Mouse (Mus musculus): ENCODE measurements around the gene Dync1i1. TPM values are rescaled to one million over a fixed set of nuclear protein-coding genes. Genes with fewer than 3 reads are reported as not detected.
"Not testable (repeated sequence)": the region's sequence is repeated elsewhere in the genome, so short reads cannot be mapped to it uniquely, and the experiment has no call there.

The Dync1i1 gene
- polyA plus RNA-seq (2015; fragmentation: Nextera tagmentation; extraction: Ambion mirVana) = 9.6 and 11.2 TPM in 2 replicates

- Histone ChIP-seq H3K27me3 (peaks cover 11% of the 10 kb centered on the region), H3K4me3 (replicated peaks) (peak within 1 kb of the TSS; percentile 46), H3K9ac (peak within 1 kb of the TSS; percentile 26; the same call in 1 of the 2 replicates), H3K27ac (replicated peaks) (no peak within 1 kb of the TSS), H3K4me2 (replicated peaks) (peak within 1 kb of the TSS; percentile 83), H3K9me3 (replicated peaks) (no peaks in the 10 kb centered on the region), H3K36me3 (no peaks in the 10 kb centered on the region), H3K4me1 (peaks cover 15% of the 10 kb centered on the region)
- WGBS = under 1% methylated on average over 40 of the region's 40 CpGs
- peak; percentile 84 for ATAC-seq (ENCODE audit: insufficient number of reproducible peaks, low FRiP score, low TSS enrichment, low read depth)
Measured at GRCm38 (mm10) chr6:5725611-5726236, at the start of gene Dync1i1. Gene Dync1i1 (plus strand): TSS chr6:5725639.

- Histone ChIP-seq H3K36me3 (no peaks in the 10 kb centered on the region), H3K4me3 (replicated peaks) (no peak overlapping the region), H3K9ac (no peak overlapping the region), H3K27me3 (no peaks in the 10 kb centered on the region), H3K4me2 (replicated peaks) (no peak overlapping the region), H3K9me3 (replicated peaks) (no peaks in the 10 kb centered on the region), H3K4me1 (no peaks in the 10 kb centered on the region), H3K27ac (replicated peaks) (no peak overlapping the region)
- 76% methylated on average over 3 of the region's 3 CpGs for WGBS
- no peak for ATAC-seq (ENCODE audit: insufficient number of reproducible peaks, low FRiP score, low TSS enrichment, low read depth)
Measured at GRCm38 (mm10) chr6:5679738-5680137, 45.7 kb upstream of the Dync1i1 start.

- no peak for ATAC-seq (ENCODE audit: insufficient number of reproducible peaks, low FRiP score, low TSS enrichment, low read depth)
- no peak overlapping the region for H3K9ac ChIP-seq
- no peak overlapping the region for H3K4me3 ChIP-seq (replicated peaks)
- no peak overlapping the region for H3K27ac ChIP-seq (replicated peaks)
- no peaks in the 10 kb centered on the region for H3K9me3 ChIP-seq (replicated peaks)
- H3K4me1 ChIP-seq = no peaks in the 10 kb centered on the region
- H3K4me2 ChIP-seq (replicated peaks) = no peak overlapping the region
- 87% methylated on average over 2 of the region's 2 CpGs for WGBS
- no peaks in the 10 kb centered on the region for H3K27me3 ChIP-seq
- H3K36me3 ChIP-seq = no peaks in the 10 kb centered on the region
Measured at GRCm38 (mm10) chr6:5701826-5702225, 23.6 kb upstream of the Dync1i1 start.

GRCm38 (mm10) chr6:5707894-5708293 is 17.5 kb upstream of the Dync1i1 start:
- 50% methylated on average over 3 of the region's 3 CpGs for WGBS
- not testable (repeated sequence) for H3K4me3 ChIP-seq (replicated peaks); H3K27me3 ChIP-seq; H3K4me1 ChIP-seq; H3K9ac ChIP-seq; H3K36me3 ChIP-seq; H3K9me3 ChIP-seq (replicated peaks); ATAC-seq (ENCODE audit: insufficient number of reproducible peaks, low FRiP score, low TSS enrichment, low read depth); H3K4me2 ChIP-seq (replicated peaks); H3K27ac ChIP-seq (replicated peaks)

- H3K9me3 ChIP-seq (replicated peaks) = no peaks in the 10 kb centered on the region
- H3K9ac ChIP-seq = no peak overlapping the region
- no peak overlapping the region for H3K4me2 ChIP-seq (replicated peaks)
- no peak overlapping the region for H3K27ac ChIP-seq (replicated peaks)
- no peak overlapping the region for H3K4me3 ChIP-seq (replicated peaks)
- H3K27me3 ChIP-seq = no peaks in the 10 kb centered on the region
- no peaks in the 10 kb centered on the region for H3K4me1 ChIP-seq
- no peak for ATAC-seq (ENCODE audit: insufficient number of reproducible peaks, low FRiP score, low TSS enrichment, low read depth)
- 49% methylated on average over 3 of the region's 3 CpGs for WGBS
- H3K36me3 ChIP-seq = no peaks in the 10 kb centered on the region
Measured at GRCm38 (mm10) chr6:5710063-5710605, 15.3 kb upstream of the Dync1i1 start.

GRCm38 (mm10) chr6:5712620-5713019 is 12.8 kb upstream of the Dync1i1 start:
- Histone ChIP-seq H3K27ac (replicated peaks) (no peak overlapping the region), H3K9ac (no peak overlapping the region), H3K4me3 (replicated peaks) (no peak overlapping the region), H3K4me1 (no peaks in the 10 kb centered on the region), H3K27me3 (no peaks in the 10 kb centered on the region), H3K36me3 (no peaks in the 10 kb centered on the region), H3K9me3 (replicated peaks) (no peaks in the 10 kb centered on the region), H3K4me2 (replicated peaks) (no peak overlapping the region)
- ATAC-seq (ENCODE audit: insufficient number of reproducible peaks, low FRiP score, low TSS enrichment, low read depth) = no peak
- WGBS = 78% methylated on average over 3 of the region's 3 CpGs

GRCm38 (mm10) chr6:5715101-5715618 is 10.3 kb upstream of the Dync1i1 start:
- no peak overlapping the region for H3K27ac ChIP-seq (replicated peaks)
- H3K36me3 ChIP-seq = no peaks in the 10 kb centered on the region
- no peak overlapping the region for H3K4me3 ChIP-seq (replicated peaks)
- H3K27me3 ChIP-seq = no peaks in the 10 kb centered on the region
- 63% methylated on average over 3 of the region's 3 CpGs for WGBS
- no peaks in the 10 kb centered on the region for H3K9me3 ChIP-seq (replicated peaks)
- H3K9ac ChIP-seq = no peak overlapping the region
- H3K4me2 ChIP-seq (replicated peaks) = no peak overlapping the region
- ATAC-seq (ENCODE audit: insufficient number of reproducible peaks, low FRiP score, low TSS enrichment, low read depth) = no peak
- H3K4me1 ChIP-seq = no peaks in the 10 kb centered on the region

- 61% methylated on average over 2 of the region's 2 CpGs for WGBS
- Histone ChIP-seq H3K9ac (no peak overlapping the region), H3K4me2 (replicated peaks) (no peak overlapping the region), H3K27ac (replicated peaks) (no peak overlapping the region), H3K36me3 (no peaks in the 10 kb centered on the region), H3K9me3 (replicated peaks) (no peaks in the 10 kb centered on the region), H3K4me3 (replicated peaks) (no peak overlapping the region), H3K4me1 (no peaks in the 10 kb centered on the region), H3K27me3 (no peaks in the 10 kb centered on the region)
- ATAC-seq (ENCODE audit: insufficient number of reproducible peaks, low FRiP score, low TSS enrichment, low read depth) = no peak
Measured at GRCm38 (mm10) chr6:5718955-5719354, 6.5 kb upstream of the Dync1i1 start.

GRCm38 (mm10) chr6:5720716-5721115 is 4.7 kb upstream of the Dync1i1 start:
- not testable (repeated sequence) for H3K4me1 ChIP-seq; H3K4me3 ChIP-seq (replicated peaks); H3K36me3 ChIP-seq; H3K9ac ChIP-seq; H3K27me3 ChIP-seq; H3K9me3 ChIP-seq (replicated peaks); H3K27ac ChIP-seq (replicated peaks); H3K4me2 ChIP-seq (replicated peaks); ATAC-seq (ENCODE audit: insufficient number of reproducible peaks, low FRiP score, low TSS enrichment, low read depth)

GRCm38 (mm10) chr6:5723986-5724385 is 1.5 kb upstream of the Dync1i1 start:
- Histone ChIP-seq H3K27me3 (peaks cover 11% of the 10 kb centered on the region), H3K27ac (replicated peaks) (no peak overlapping the region), H3K4me1 (peaks cover 15% of the 10 kb centered on the region), H3K36me3 (no peaks in the 10 kb centered on the region), H3K4me2 (replicated peaks) (no peak overlapping the region), H3K9ac (no peak overlapping the region), H3K4me3 (replicated peaks) (no peak overlapping the region), H3K9me3 (replicated peaks) (no peaks in the 10 kb centered on the region)
- 93% methylated on average over 1 of the region's 1 CpGs for WGBS
- no peak for ATAC-seq (ENCODE audit: insufficient number of reproducible peaks, low FRiP score, low TSS enrichment, low read depth)

GRCm38 (mm10) chr6:5726237-5726670 is 815 bp downstream of the Dync1i1 start:
- peak overlapping the region; percentile 83 for H3K4me2 ChIP-seq (replicated peaks)
- H3K9ac ChIP-seq = no peak overlapping the region
- H3K27ac ChIP-seq (replicated peaks) = no peak overlapping the region
- peak overlapping the region; percentile 46 for H3K4me3 ChIP-seq (replicated peaks)
- H3K4me1 ChIP-seq = peaks cover 15% of the 10 kb centered on the region
- H3K9me3 ChIP-seq (replicated peaks) = no peaks in the 10 kb centered on the region
- peaks cover 11% of the 10 kb centered on the region for H3K27me3 ChIP-seq
- H3K36me3 ChIP-seq = no peaks in the 10 kb centered on the region
- WGBS = 3% methylated on average over 10 of the region's 10 CpGs
- ATAC-seq (ENCODE audit: insufficient number of reproducible peaks, low FRiP score, low TSS enrichment, low read depth) = peak; percentile 39; the same call in 1 of the 2 replicates

GRCm38 (mm10) chr6:5733217-5733616 is 7.8 kb downstream of the Dync1i1 start:
- H3K9ac ChIP-seq = no peak overlapping the region
- no peak for ATAC-seq (ENCODE audit: insufficient number of reproducible peaks, low FRiP score, low TSS enrichment, low read depth)

More at GRCm38 (mm10) chr6:5733217-5733616, 7.8 kb downstream of the Dync1i1 start:
- Histone ChIP-seq H3K27ac (replicated peaks) (no peak overlapping the region), H3K4me2 (replicated peaks) (no peak overlapping the region), H3K36me3 (no peaks in the 10 kb centered on the region), H3K4me1 (no peaks in the 10 kb centered on the region), H3K9me3 (replicated peaks) (no peaks in the 10 kb centered on the region), H3K4me3 (replicated peaks) (no peak overlapping the region), H3K27me3 (no peaks in the 10 kb centered on the region)
- 81% methylated on average over 3 of the region's 3 CpGs for WGBS

All from embryonic facial prominence, embryonic 15.5 days (tissue).